Mouse (Mus musculus) kidney, embryonic 15.5 days (tissue): ENCODE results near the gene Ate1. TPM values are rescaled to one million over a fixed set of nuclear protein-coding genes. Genes with fewer than 3 reads are reported as not detected.

ENCODE experiments used
- polyA plus RNA-seq: library from polyadenylated mRNA; unstranded; fragments of >200 nt; fragmentation: Nextera tagmentation; extraction: Ambion mirVana; gene quantifications from 2 replicates; pipeline ENCODE4 v1.2.1, GENCODE M21; 2015

Gene Ate1
- polyA plus RNA-seq, 1 experiment from 2014 or later: 72.3 TPM

Other genes with a start within 250 kb of the Ate1 start
- gene Nsmce4a, start 52.7 kb upstream of the Ate1 start, polyA plus RNA-seq: 170 TPM in 2 replicates
- gene Tacc2, start 57.1 kb upstream of the Ate1 start, polyA plus RNA-seq: 31.4 and 35.9 TPM in 2 replicates